Mouse (Mus musculus): Measurements from ENCODE around the gene Zfp882. TPM values are rescaled to one million over a fixed set of nuclear protein-coding genes. Genes with fewer than 3 reads are reported as not detected.

Zfp882 gene
- total and polyA plus RNA-seq, 2 experiments from 2014 or later: 6.8 to 14.6 TPM

DNA sequence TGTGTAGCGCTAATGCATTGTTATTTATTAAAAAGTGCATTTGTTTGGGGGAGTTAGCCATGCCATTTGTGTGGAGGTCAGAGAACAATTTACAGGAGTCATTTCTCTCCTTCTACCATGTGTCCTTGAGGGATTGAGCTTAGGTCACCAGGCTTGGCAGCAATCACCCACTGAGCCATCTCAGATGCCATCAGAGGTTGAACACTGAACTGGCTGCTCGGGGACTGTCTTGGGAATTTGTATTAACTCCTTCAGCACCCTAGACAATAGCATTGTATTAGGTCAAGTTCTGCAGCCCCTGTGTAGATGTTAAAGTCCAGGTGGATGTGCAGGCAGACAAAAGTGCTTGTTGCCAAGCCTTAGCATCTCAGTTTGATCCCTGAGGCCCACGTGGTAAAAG lies 55.6 kb downstream of the Zfp882 start:
- no peak overlapping the region for H3K4me3 ChIP-seq (ENCODE audit: low read depth, low read length)
- peaks cover 29% of the 10 kb centered on the region for H3K36me3 ChIP-seq (ENCODE audit: insufficient read depth, low read length)
- 95% methylated on average over 3 of the region's 3 CpGs for WGBS
- no peak for TF ChIP-seq CTCF (IDR thresholded peaks at IDR 0.05)
- no peaks in the 10 kb centered on the region for H3K27me3 ChIP-seq (ENCODE audit: insufficient read depth, low read length)
- H3K27ac ChIP-seq (ENCODE audit: low read depth, low read length): no peak overlapping the region
- H3K4me1 ChIP-seq (ENCODE audit: insufficient read depth, low read length): no peaks in the 10 kb centered on the region
- ATAC-seq (ENCODE audit: low FRiP score): no peak
- no peak for DNase-seq (ENCODE audit: low spot score)
- no peak overlapping the region for H3K9ac ChIP-seq (replicated peaks; ENCODE audit: low read length, poor library complexity, severe bottlenecking)
- no peak overlapping the region for H3K4me2 ChIP-seq (ENCODE audit: low read depth, low read length, poor library complexity, severe bottlenecking)
- H3K9me3 ChIP-seq (ENCODE audit: low read length): no peaks in the 10 kb centered on the region

GRCm38 (mm10) chr8:71965166-71965565 lies 56.8 kb downstream of the Zfp882 start:
- Histone ChIP-seq H3K27ac (ENCODE audit: low read depth, low read length) (no peak overlapping the region), H3K9me3 (ENCODE audit: low read length) (no peaks in the 10 kb centered on the region), H3K4me1 (ENCODE audit: insufficient read depth, low read length) (no peaks in the 10 kb centered on the region), H3K4me3 (ENCODE audit: low read depth, low read length) (no peak overlapping the region), H3K4me2 (ENCODE audit: low read depth, low read length, poor library complexity, severe bottlenecking) (no peak overlapping the region), H3K36me3 (ENCODE audit: insufficient read depth, low read length) (peaks cover 29% of the 10 kb centered on the region), H3K27me3 (ENCODE audit: insufficient read depth, low read length) (no peaks in the 10 kb centered on the region), H3K9ac (replicated peaks; ENCODE audit: low read length, poor library complexity, severe bottlenecking) (no peak overlapping the region)
- ATAC-seq (ENCODE audit: low FRiP score): no peak
- DNase-seq (ENCODE audit: low spot score): no peak
- WGBS: 96% methylated on average over 2 of the region's 2 CpGs
- no peak for TF ChIP-seq CTCF (IDR thresholded peaks at IDR 0.05)

Other genes starting within 250 kb of the Zfp882 start
- gene Unc13a, start 236.9 kb upstream of the Zfp882 start, total RNA-seq (2014; rRNA removed): 69.0 and 70.8 TPM in 2 replicates
- gene Unc13a, start 236.9 kb upstream of the Zfp882 start, polyA plus RNA-seq (2015; fragmentation: Nextera tagmentation; extraction: Ambion mirVana): 14.5 and 16.2 TPM in 2 replicates
- gene Jak3, start 232.3 kb upstream of the Zfp882 start, total RNA-seq (2014; rRNA removed): 9.0 and 12.3 TPM in 2 replicates
- 6.4 and 7.1 TPM in 2 replicates for gene Jak3, start 232.3 kb upstream of the Zfp882 start, polyA plus RNA-seq (2015; fragmentation: Nextera tagmentation; extraction: Ambion mirVana)
- not detected in 2 replicates for gene Insl3, start 219.4 kb upstream of the Zfp882 start, total RNA-seq (2014; rRNA removed)
- 1.2 and 2.1 TPM in 2 replicates for gene Insl3, start 219.4 kb upstream of the Zfp882 start, polyA plus RNA-seq (2015; fragmentation: Nextera tagmentation; extraction: Ambion mirVana)
- gene B3gnt3, start 206.8 kb upstream of the Zfp882 start, total RNA-seq (2014; rRNA removed): 0.24 and 1.6 TPM in 2 replicates
- gene B3gnt3, start 206.8 kb upstream of the Zfp882 start, polyA plus RNA-seq (2015; fragmentation: Nextera tagmentation; extraction: Ambion mirVana): 0.31 and 0.50 TPM in 2 replicates
- 109 and 114 TPM in 2 replicates for gene Fcho1, start 182.9 kb upstream of the Zfp882 start, total RNA-seq (2014; rRNA removed)
- gene Fcho1, start 182.9 kb upstream of the Zfp882 start, polyA plus RNA-seq (2015; fragmentation: Nextera tagmentation; extraction: Ambion mirVana): 88.4 and 89.5 TPM in 2 replicates
- 9.0 and 12.0 TPM in 2 replicates for gene Zfp709, start 26.6 kb upstream of the Zfp882 start, total RNA-seq (2014; rRNA removed)
- gene Zfp709, start 26.6 kb upstream of the Zfp882 start, polyA plus RNA-seq (2015; fragmentation: Nextera tagmentation; extraction: Ambion mirVana): 5.6 and 6.0 TPM in 2 replicates
- gene Zfp617, start within 50 bp of the Zfp882 start, total RNA-seq (2014; rRNA removed): 17.6 and 29.1 TPM in 2 replicates
- 19.9 and 21.5 TPM in 2 replicates for gene Zfp617, start within 50 bp of the Zfp882 start, polyA plus RNA-seq (2015; fragmentation: Nextera tagmentation; extraction: Ambion mirVana)
- 18.1 and 28.2 TPM in 2 replicates for gene Zfp961, start 42.4 kb downstream of the Zfp882 start, total RNA-seq (2014; rRNA removed)
- 12.5 and 13.4 TPM in 2 replicates for gene Zfp961, start 42.4 kb downstream of the Zfp882 start, polyA plus RNA-seq (2015; fragmentation: Nextera tagmentation; extraction: Ambion mirVana)
- gene Cyp4f18, start 101.0 kb downstream of the Zfp882 start, total RNA-seq (2014; rRNA removed): 0.19 TPM in 1 of 2 replicates, not detected in the other
- 0.44 and 0.49 TPM in 2 replicates for gene Cyp4f18, start 101.0 kb downstream of the Zfp882 start, polyA plus RNA-seq (2015; fragmentation: Nextera tagmentation; extraction: Ambion mirVana)
- gene Olfr372, start 132.6 kb downstream of the Zfp882 start, total RNA-seq (2014; rRNA removed): not detected in 2 replicates
- gene Olfr372, start 132.6 kb downstream of the Zfp882 start, polyA plus RNA-seq (2015; fragmentation: Nextera tagmentation; extraction: Ambion mirVana): not detected in 2 replicates
- not detected in 2 replicates for gene Olfr373, start 174.6 kb downstream of the Zfp882 start, total RNA-seq (2014; rRNA removed)
- not detected in 2 replicates for gene Olfr373, start 174.6 kb downstream of the Zfp882 start, polyA plus RNA-seq (2015; fragmentation: Nextera tagmentation; extraction: Ambion mirVana)
- not detected in 2 replicates for gene Olfr374, start 198.4 kb downstream of the Zfp882 start, total RNA-seq (2014; rRNA removed)
- gene Olfr374, start 198.4 kb downstream of the Zfp882 start, polyA plus RNA-seq (2015; fragmentation: Nextera tagmentation; extraction: Ambion mirVana): not detected in 2 replicates
- gene Tpm4, start 226.4 kb downstream of the Zfp882 start, total RNA-seq (2014; rRNA removed): 82.1 and 108 TPM in 2 replicates
- 87.5 and 91.5 TPM in 2 replicates for gene Tpm4, start 226.4 kb downstream of the Zfp882 start, polyA plus RNA-seq (2015; fragmentation: Nextera tagmentation; extraction: Ambion mirVana)

Measured in midbrain, postnatal 0 days (tissue).